Mouse (Mus musculus) liver, embryonic 13.5 days (tissue): ENCODE results near the gene Kcnj6. TPM values are rescaled to one million over a fixed set of nuclear protein-coding genes. Genes with fewer than 3 reads are reported as not detected.
A peak's percentile ranks its signal among the peaks of the same experiment; 100 is the strongest.

ENCODE experiments used
- ATAC-seq: fragments of 200-750 bp; cut with Nextera tagmentation; 2 replicates; pipeline ENCODE4 v1.8.0; 2017; ENCODE audit warnings: low read depth, mild to moderate bottlenecking, moderate number of reproducible peaks, moderate library complexity
- DNase-seq: peaks from one replicate; pipeline ENCODE4 v3.0.0; 2022
- H3K27ac ChIP-seq: fragments of 300-500 bp; sonication (generic); 2 replicates; pipeline ENCODE4 v1.5.1; 2015; ENCODE audit warnings: moderate library complexity, mild to moderate bottlenecking, inconsistent platforms
- H3K27me3 ChIP-seq: fragments of 300-500 bp; sonication (generic); 2 replicates; pipeline ENCODE4 v1.6.1; 2015; ENCODE audit warnings: mild to moderate bottlenecking, inconsistent platforms
- H3K36me3 ChIP-seq: fragments of 300-500 bp; sonication (generic); 2 replicates; pipeline ENCODE4 v1.6.1; 2015; ENCODE audit warnings: mild to moderate bottlenecking, inconsistent platforms
- H3K4me1 ChIP-seq: fragments of 300-500 bp; sonication (generic); replicated peaks from 2 replicates; pipeline ENCODE4 v1.6.1; 2015; ENCODE audit warnings: inconsistent platforms
- H3K4me2 ChIP-seq: fragments of 300-500 bp; sonication (generic); 2 replicates; pipeline ENCODE4 v1.6.1; 2015; ENCODE audit warnings: inconsistent platforms, mild to moderate bottlenecking, moderate library complexity
- H3K4me3 ChIP-seq: fragments of 300-500 bp; sonication (generic); replicated peaks from 2 replicates; pipeline ENCODE4 v1.5.1; 2015; ENCODE audit warnings: mild to moderate bottlenecking, inconsistent platforms
- H3K9ac ChIP-seq: fragments of 300-500 bp; sonication (generic); 2 replicates; pipeline ENCODE4 v1.6.1; 2015; ENCODE audit warnings: mild to moderate bottlenecking, inconsistent platforms
- H3K9me3 ChIP-seq: fragments of 300-500 bp; sonication (generic); replicated peaks from 2 replicates; pipeline ENCODE4 v1.6.1; 2016; ENCODE audit warnings: inconsistent platforms
- WGBS: fragments of 180-500 bp; shearing (Covaris S2); methylation state at CpG from one replicate; pipeline ENCODE4 v1.1.7; 2015; ENCODE audit not compliant: insufficient replicate concordance; 5-methylcytosine and 5-hydroxymethylcytosine counted together
- polyA plus RNA-seq: library from polyadenylated mRNA; unstranded; fragments of >200 nt; fragmentation: Nextera tagmentation; extraction: Ambion mirVana; gene quantifications from 2 replicates; pipeline ENCODE4 v1.2.1, GENCODE M21; 2015

The Kcnj6 gene
- polyA plus RNA-seq, 1 experiment from 2014 or later, result not detected

- no peaks in the 10 kb centered on the region for H3K9me3 ChIP-seq
- no peak overlapping the region for H3K9ac ChIP-seq
- WGBS, result 36% methylated on average over 10 of the region's 11 CpGs
- no peak overlapping the region for H3K27ac ChIP-seq
- no peak overlapping the region for H3K4me3 ChIP-seq
- no peaks in the 10 kb centered on the region for H3K4me1 ChIP-seq
- no peaks in the 10 kb centered on the region for H3K27me3 ChIP-seq
- H3K36me3 ChIP-seq, result no peaks in the 10 kb centered on the region
- ATAC-seq (peak; percentile 88), DNase-seq (peak; percentile 18)
- H3K4me2 ChIP-seq, result no peak overlapping the region
Observed at GRCm38 (mm10) chr16:94760732-94761131, 236.8 kb downstream of the Kcnj6 start.

- Histone ChIP-seq H3K4me2 (no peak overlapping the region), H3K27me3 (no peaks in the 10 kb centered on the region), H3K4me1 (no peaks in the 10 kb centered on the region), H3K9me3 (no peaks in the 10 kb centered on the region), H3K27ac (no peak overlapping the region), H3K36me3 (no peaks in the 10 kb centered on the region), H3K9ac (no peak overlapping the region), H3K4me3 (no peak overlapping the region)
- ATAC-seq, result no peak
- no peak for DNase-seq
- 81% methylated on average over 5 of the region's 5 CpGs for WGBS
Observed at GRCm38 (mm10) chr16:94759761-94760160, 237.7 kb downstream of the Kcnj6 start.

GRCm38 (mm10) chr16:94758606-94759005 is 238.9 kb downstream of the Kcnj6 start:
- no peaks in the 10 kb centered on the region for H3K9me3 ChIP-seq
- WGBS, result 40% methylated on average over 3 of the region's 3 CpGs
- H3K9ac ChIP-seq, result no peak overlapping the region
- DNase-seq (no peak), ATAC-seq (no peak)
- H3K4me1 ChIP-seq, result no peaks in the 10 kb centered on the region
- H3K27ac ChIP-seq, result no peak overlapping the region
- no peaks in the 10 kb centered on the region for H3K27me3 ChIP-seq
- H3K4me3 ChIP-seq, result no peak overlapping the region
- H3K36me3 ChIP-seq, result no peaks in the 10 kb centered on the region
- H3K4me2 ChIP-seq, result no peak overlapping the region

GRCm38 (mm10) chr16:94756352-94756751 is 241.1 kb downstream of the Kcnj6 start:
- no peak overlapping the region for H3K27ac ChIP-seq
- H3K4me2 ChIP-seq, result no peak overlapping the region
- 58% methylated on average over 6 of the region's 6 CpGs for WGBS
- no peaks in the 10 kb centered on the region for H3K27me3 ChIP-seq
- DNase-seq (no peak), ATAC-seq (no peak)
- no peaks in the 10 kb centered on the region for H3K36me3 ChIP-seq
- no peaks in the 10 kb centered on the region for H3K9me3 ChIP-seq
- no peak overlapping the region for H3K9ac ChIP-seq
- no peaks in the 10 kb centered on the region for H3K4me1 ChIP-seq
- H3K4me3 ChIP-seq, result no peak overlapping the region

GRCm38 (mm10) chr16:94753453-94753852 is 244.0 kb downstream of the Kcnj6 start:
- Histone ChIP-seq H3K27ac (no peak overlapping the region), H3K27me3 (no peaks in the 10 kb centered on the region), H3K36me3 (no peaks in the 10 kb centered on the region), H3K4me2 (no peak overlapping the region), H3K4me1 (no peaks in the 10 kb centered on the region), H3K9ac (no peak overlapping the region), H3K9me3 (no peaks in the 10 kb centered on the region), H3K4me3 (no peak overlapping the region)
- ATAC-seq (no peak), DNase-seq (no peak)
- WGBS, result 70% methylated on average over 1 of the region's 1 CpGs

DNA sequence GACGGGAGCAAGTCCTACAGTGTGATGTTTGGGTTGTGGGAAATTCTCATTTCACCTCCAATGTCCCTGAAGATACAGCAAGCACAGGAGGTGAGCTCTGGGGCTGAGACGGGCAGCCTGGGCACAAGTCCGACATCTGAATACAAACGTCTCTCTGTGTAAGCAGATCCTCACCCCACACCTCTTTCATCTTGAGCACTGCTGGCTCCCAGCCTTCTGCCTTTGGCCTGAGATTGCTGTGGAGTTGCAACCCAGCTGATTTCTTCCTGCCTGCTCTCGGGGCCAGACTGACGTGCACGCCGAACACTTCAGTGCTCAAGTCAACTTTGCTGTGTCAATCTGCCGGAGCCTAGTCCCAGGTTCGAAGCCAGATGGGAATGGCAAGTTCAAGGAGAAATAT is 244.7 kb downstream of the Kcnj6 start:
- H3K27me3 ChIP-seq, result no peaks in the 10 kb centered on the region
- H3K27ac ChIP-seq, result no peak overlapping the region
- H3K9me3 ChIP-seq, result no peaks in the 10 kb centered on the region
- H3K36me3 ChIP-seq, result no peaks in the 10 kb centered on the region
- no peak overlapping the region for H3K4me3 ChIP-seq
- H3K9ac ChIP-seq, result no peak overlapping the region
- 67% methylated on average over 10 of the region's 10 CpGs for WGBS
- DNase-seq (no peak), ATAC-seq (no peak)
- no peaks in the 10 kb centered on the region for H3K4me1 ChIP-seq
- H3K4me2 ChIP-seq, result no peak overlapping the region

- Histone ChIP-seq H3K4me1 (no peaks in the 10 kb centered on the region), H3K4me3 (no peak overlapping the region), H3K36me3 (no peaks in the 10 kb centered on the region), H3K27ac (no peak overlapping the region), H3K4me2 (no peak overlapping the region), H3K9me3 (no peaks in the 10 kb centered on the region), H3K27me3 (no peaks in the 10 kb centered on the region), H3K9ac (no peak overlapping the region)
- ATAC-seq, result no peak
- DNase-seq, result no peak
- WGBS, result 78% methylated on average over 9 of the region's 9 CpGs
Observed at GRCm38 (mm10) chr16:94745016-94745415, 252.5 kb downstream of the Kcnj6 start.

- WGBS, result 4% methylated on average over 11 of the region's 11 CpGs
- DNase-seq (peak; percentile 15), ATAC-seq (peak; percentile 31; the same call in 1 of the 2 replicates)
- Histone ChIP-seq H3K9me3 (no peaks in the 10 kb centered on the region), H3K4me1 (no peaks in the 10 kb centered on the region), H3K36me3 (no peaks in the 10 kb centered on the region), H3K27ac (no peak overlapping the region), H3K4me3 (peak overlapping the region; percentile 26; the same call in 1 of the 2 replicates), H3K27me3 (no peaks in the 10 kb centered on the region), H3K4me2 (peak overlapping the region; percentile 44), H3K9ac (no peak overlapping the region; the same call in 1 of the 2 replicates)
Observed at GRCm38 (mm10) chr16:94743853-94744501, 253.5 kb downstream of the Kcnj6 start.

- no peak overlapping the region for H3K27ac ChIP-seq
- no peak for DNase-seq
- 81% methylated on average over 1 of the region's 1 CpGs for WGBS
Observed at GRCm38 (mm10) chr16:94737359-94737687, 260.2 kb downstream of the Kcnj6 start.

GRCm38 (mm10) chr16:94736462-94737358 is 260.8 kb downstream of the Kcnj6 start:
- Histone ChIP-seq H3K9me3 (no peaks in the 10 kb centered on the region), H3K4me1 (no peaks in the 10 kb centered on the region), H3K36me3 (no peaks in the 10 kb centered on the region), H3K9ac (no peak overlapping the region), H3K4me2 (no peak overlapping the region), H3K27ac (no peak overlapping the region), H3K27me3 (no peaks in the 10 kb centered on the region), H3K4me3 (no peak overlapping the region)
- 69% methylated on average over 8 of the region's 8 CpGs for WGBS
- ATAC-seq, result no peak
- no peak for DNase-seq

More at GRCm38 (mm10) chr16:94737359-94737687, 260.2 kb downstream of the Kcnj6 start:
- ATAC-seq, result no peak
- no peak overlapping the region for H3K4me3 ChIP-seq
- H3K4me2 ChIP-seq, result no peak overlapping the region
- no peaks in the 10 kb centered on the region for H3K4me1 ChIP-seq
- no peaks in the 10 kb centered on the region for H3K27me3 ChIP-seq
- no peaks in the 10 kb centered on the region for H3K9me3 ChIP-seq
- H3K36me3 ChIP-seq, result no peaks in the 10 kb centered on the region
- H3K9ac ChIP-seq, result no peak overlapping the region

DNA sequence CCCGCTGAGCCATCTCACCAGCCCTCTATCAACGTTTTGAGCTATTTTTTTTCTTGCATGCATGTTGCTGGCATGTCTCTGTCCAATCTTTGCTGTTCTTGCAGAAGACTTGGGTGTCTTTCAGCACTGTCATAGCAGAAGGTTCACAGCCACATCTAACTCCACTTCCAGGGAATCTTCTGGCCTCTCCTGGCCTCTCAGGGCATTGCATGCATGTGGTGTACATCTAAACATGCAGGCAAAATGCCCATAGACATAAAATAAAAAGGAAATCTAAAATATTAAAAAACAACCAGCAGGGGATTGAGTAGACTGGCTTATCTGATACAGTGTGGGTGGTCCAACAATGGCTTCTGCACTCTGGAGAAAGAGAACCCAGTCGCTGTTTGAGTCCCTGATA is 262.0 kb downstream of the Kcnj6 start:
- no peaks in the 10 kb centered on the region for H3K9me3 ChIP-seq
- no peaks in the 10 kb centered on the region for H3K36me3 ChIP-seq
- no peaks in the 10 kb centered on the region for H3K27me3 ChIP-seq
- H3K27ac ChIP-seq, result no peak overlapping the region
- H3K4me1 ChIP-seq, result no peaks in the 10 kb centered on the region
- H3K4me3 ChIP-seq, result no peak overlapping the region
- DNase-seq (no peak), ATAC-seq (no peak)
- H3K9ac ChIP-seq, result no peak overlapping the region
- no peak overlapping the region for H3K4me2 ChIP-seq
- 51% methylated on average over 3 of the region's 3 CpGs for WGBS
